Mouse (Mus musculus) embryonic facial prominence, embryonic 12.5 days (tissue): ENCODE data around the gene Frrs1l. TPM values are rescaled to one million over a fixed set of nuclear protein-coding genes. Genes with fewer than 3 reads are reported as not detected.

Source experiments
- ATAC-seq: fragments of 200-750 bp; cut with Nextera tagmentation; 2 replicates; pipeline ENCODE4 v1.8.0; 2017; ENCODE audit not compliant: insufficient number of reproducible peaks, insufficient read depth, low FRiP score, low TSS enrichment
- H3K27ac ChIP-seq: fragments of 300-500 bp; sonication (generic); 2 replicates; pipeline ENCODE4 v1.5.1; 2016; ENCODE audit warnings: mild to moderate bottlenecking
- H3K27me3 ChIP-seq: fragments of 300-500 bp; sonication (generic); 2 replicates; pipeline ENCODE4 v1.6.1; 2016; ENCODE audit warnings: mild to moderate bottlenecking, moderate library complexity
- H3K36me3 ChIP-seq: fragments of 300-500 bp; sonication (generic); 2 replicates; pipeline ENCODE4 v1.6.1; 2016; ENCODE audit warnings: mild to moderate bottlenecking
- H3K4me1 ChIP-seq: fragments of 300-500 bp; sonication (generic); 2 replicates; pipeline ENCODE4 v1.6.1; 2016
- H3K4me2 ChIP-seq: fragments of 300-500 bp; sonication (generic); replicated peaks from 2 replicates; pipeline ENCODE4 v1.6.1; 2016; ENCODE audit warnings: mild to moderate bottlenecking, moderate library complexity
- H3K4me3 ChIP-seq: fragments of 300-500 bp; sonication (generic); 2 replicates; pipeline ENCODE4 v1.5.1; 2016; ENCODE audit warnings: mild to moderate bottlenecking
- H3K9ac ChIP-seq: fragments of 300-500 bp; sonication (generic); 2 replicates; pipeline ENCODE4 v1.6.1; 2016; ENCODE audit warnings: mild to moderate bottlenecking, moderate library complexity
- H3K9me3 ChIP-seq: fragments of 300-500 bp; sonication (generic); 2 replicates; pipeline ENCODE4 v1.6.1; 2016; ENCODE audit warnings: mild to moderate bottlenecking, moderate library complexity
- WGBS: fragments of 180-500 bp; shearing (Covaris S2); methylation state at CpG from one replicate; pipeline ENCODE4 v1.1.7; 2016; 5-methylcytosine and 5-hydroxymethylcytosine counted together
- polyA plus RNA-seq: library from polyadenylated mRNA; unstranded; fragments of >200 nt; fragmentation: Nextera tagmentation; extraction: Ambion mirVana; gene quantifications from 2 replicates; pipeline ENCODE4 v1.2.1, GENCODE M21; 2016

Gene Frrs1l
- 4.1 and 4.6 TPM in 2 replicates for polyA plus RNA-seq

GRCm38 (mm10) chr4:56990215-56990584 is at the start of gene Frrs1l:
Gene Frrs1l (minus strand): TSS chr4:56990391.
- Histone ChIP-seq H3K4me2 (peak within 1 kb of the TSS; percentile 97), H3K4me1 (0 out of 2 replicates have a peak, but pooled peaks cover 5% of the 10 kb centered on the region), H3K27me3 (peaks cover 33% of the 10 kb centered on the region), H3K36me3 (no peaks in the 10 kb centered on the region), H3K27ac (no peak within 1 kb of the TSS), H3K9ac (peak within 1 kb of the TSS; percentile 77), H3K4me3 (peak within 1 kb of the TSS; percentile 75), H3K9me3 (no peaks in the 10 kb centered on the region)
- peak; percentile 77; the same call in 1 of the 2 replicates for ATAC-seq
- WGBS: 1% methylated on average over 42 of the region's 44 CpGs

GRCm38 (mm10) chr4:57039127-57040031 is 49.2 kb upstream of the Frrs1l start:
- peak overlapping the region; percentile 25; the same call in 1 of the 2 replicates for H3K9ac ChIP-seq
- peak overlapping the region; percentile 26 for H3K4me3 ChIP-seq
- peaks cover 6% of the 10 kb centered on the region for H3K4me1 ChIP-seq
- H3K9me3 ChIP-seq: no peaks in the 10 kb centered on the region
- H3K4me2 ChIP-seq: peak overlapping the region; percentile 58
- no peak overlapping the region for H3K27ac ChIP-seq
- H3K27me3 ChIP-seq: no peaks in the 10 kb centered on the region
- no peaks in the 10 kb centered on the region for H3K36me3 ChIP-seq
- 12% methylated on average over 23 of the region's 23 CpGs for WGBS
- peak; percentile 44; the same call in 1 of the 2 replicates for ATAC-seq

- H3K4me2 ChIP-seq: no peak overlapping the region
- H3K4me1 ChIP-seq: peaks cover 6% of the 10 kb centered on the region
- H3K27me3 ChIP-seq: no peaks in the 10 kb centered on the region
- H3K9me3 ChIP-seq: no peaks in the 10 kb centered on the region
- no peaks in the 10 kb centered on the region for H3K36me3 ChIP-seq
- H3K27ac ChIP-seq: no peak overlapping the region
- no peak overlapping the region for H3K4me3 ChIP-seq
- no peak for ATAC-seq
- H3K9ac ChIP-seq: no peak overlapping the region
- 75% methylated on average over 7 of the region's 7 CpGs for WGBS
Measured at GRCm38 (mm10) chr4:57037554-57037953, 47.4 kb upstream of the Frrs1l start.

GRCm38 (mm10) chr4:57034169-57034568 is 44.0 kb upstream of the Frrs1l start:
- ATAC-seq: no peak
- Histone ChIP-seq H3K4me3 (no peak overlapping the region), H3K36me3 (no peaks in the 10 kb centered on the region), H3K4me2 (no peak overlapping the region), H3K27ac (no peak overlapping the region), H3K9ac (no peak overlapping the region), H3K4me1 (no peaks in the 10 kb centered on the region; the same call in 1 of the 2 replicates), H3K27me3 (no peaks in the 10 kb centered on the region), H3K9me3 (no peaks in the 10 kb centered on the region)
- 76% methylated on average over 5 of the region's 5 CpGs for WGBS

GRCm38 (mm10) chr4:57031440-57031839 is 41.2 kb upstream of the Frrs1l start:
- H3K27me3 ChIP-seq: no peaks in the 10 kb centered on the region
- H3K4me2 ChIP-seq: no peak overlapping the region
- no peaks in the 10 kb centered on the region for H3K9me3 ChIP-seq
- no peaks in the 10 kb centered on the region for H3K4me1 ChIP-seq
- no peak overlapping the region for H3K27ac ChIP-seq
- no peak overlapping the region for H3K4me3 ChIP-seq
- H3K9ac ChIP-seq: no peak overlapping the region
- 71% methylated on average over 4 of the region's 4 CpGs for whole genome bisulfite sequencing
- no peak for ATAC-seq
- H3K36me3 ChIP-seq: no peaks in the 10 kb centered on the region

- WGBS: 64% methylated on average over 10 of the region's 10 CpGs
- no peak overlapping the region for H3K9ac ChIP-seq
- H3K4me2 ChIP-seq: no peak overlapping the region
- H3K4me1 ChIP-seq: no peaks in the 10 kb centered on the region
- H3K27ac ChIP-seq: no peak overlapping the region
- H3K4me3 ChIP-seq: no peak overlapping the region
- no peaks in the 10 kb centered on the region for H3K9me3 ChIP-seq
- H3K27me3 ChIP-seq: no peaks in the 10 kb centered on the region
- ATAC-seq: no peak
- no peaks in the 10 kb centered on the region for H3K36me3 ChIP-seq
Measured at GRCm38 (mm10) chr4:57027954-57028353, 37.8 kb upstream of the Frrs1l start.

GRCm38 (mm10) chr4:57023527-57023926 is 33.3 kb upstream of the Frrs1l start:
- no peaks in the 10 kb centered on the region for H3K9me3 ChIP-seq
- H3K27ac ChIP-seq: no peak overlapping the region
- no peak for ATAC-seq
- no peaks in the 10 kb centered on the region for H3K36me3 ChIP-seq
- H3K4me1 ChIP-seq: no peaks in the 10 kb centered on the region
- 65% methylated on average over 3 of the region's 3 CpGs for WGBS
- no peak overlapping the region for H3K4me2 ChIP-seq
- no peak overlapping the region for H3K4me3 ChIP-seq
- H3K9ac ChIP-seq: no peak overlapping the region
- H3K27me3 ChIP-seq: no peaks in the 10 kb centered on the region

- Histone ChIP-seq H3K36me3 (no peaks in the 10 kb centered on the region), H3K27me3 (0 out of 2 replicates have a peak, but pooled peaks cover 5% of the 10 kb centered on the region), H3K4me2 (no peak overlapping the region), H3K4me3 (no peak overlapping the region), H3K4me1 (no peaks in the 10 kb centered on the region), H3K9ac (no peak overlapping the region), H3K9me3 (no peaks in the 10 kb centered on the region), H3K27ac (no peak overlapping the region)
- ATAC-seq: no peak
- 84% methylated on average over 3 of the region's 3 CpGs for WGBS
Measured at GRCm38 (mm10) chr4:57021288-57021687, 31.1 kb upstream of the Frrs1l start.

- H3K4me2 ChIP-seq: no peak overlapping the region
- no peak overlapping the region for H3K27ac ChIP-seq
- H3K36me3 ChIP-seq: no peaks in the 10 kb centered on the region
- no peak for ATAC-seq
- no peak overlapping the region for H3K9ac ChIP-seq
- 29% methylated on average over 5 of the region's 5 CpGs for WGBS
- no peaks in the 10 kb centered on the region for H3K4me1 ChIP-seq
- 0 out of 2 replicates have a peak, but pooled peaks cover 6% of the 10 kb centered on the region for H3K27me3 ChIP-seq
- H3K9me3 ChIP-seq: no peaks in the 10 kb centered on the region
- no peak overlapping the region for H3K4me3 ChIP-seq
Measured at GRCm38 (mm10) chr4:57017229-57017628, 27.0 kb upstream of the Frrs1l start.

GRCm38 (mm10) chr4:57016366-57017171 is 26.4 kb upstream of the Frrs1l start:
- Histone ChIP-seq H3K4me2 (no peak overlapping the region), H3K9ac (no peak overlapping the region), H3K9me3 (no peaks in the 10 kb centered on the region), H3K36me3 (no peaks in the 10 kb centered on the region), H3K4me1 (no peaks in the 10 kb centered on the region), H3K4me3 (no peak overlapping the region), H3K27me3 (0 out of 2 replicates have a peak, but pooled peaks cover 6% of the 10 kb centered on the region), H3K27ac (no peak overlapping the region)
- no peak for ATAC-seq
- 51% methylated on average over 18 of the region's 18 CpGs for WGBS

GRCm38 (mm10) chr4:57015032-57015431 is 24.8 kb upstream of the Frrs1l start:
- ATAC-seq: no peak
- no peak overlapping the region for H3K4me3 ChIP-seq
- 0 out of 2 replicates have a peak, but pooled peaks cover 6% of the 10 kb centered on the region for H3K4me1 ChIP-seq
- H3K27ac ChIP-seq: no peak overlapping the region
- no peak overlapping the region for H3K4me2 ChIP-seq
- no peaks in the 10 kb centered on the region for H3K36me3 ChIP-seq
- H3K27me3 ChIP-seq: peaks cover 8% of the 10 kb centered on the region; the same call in 1 of the 2 replicates
- WGBS: 86% methylated on average over 5 of the region's 5 CpGs
- H3K9me3 ChIP-seq: no peaks in the 10 kb centered on the region
- H3K9ac ChIP-seq: no peak overlapping the region
